Mouse (Mus musculus): ENCODE measurements around the gene Limd2.

GRCm38 (mm10) chr11:106198277-106198676 lies 37.6 kb upstream of the Limd2 start:
- TF ChIP-seq CTCF (IDR thresholded peaks at IDR 0.05; ENCODE audit: insufficient read depth, low read length) = no peak
- no peak for TF ChIP-seq POLR2A (IDR thresholded peaks at IDR 0.05; ENCODE audit: borderline replicate concordance, extremely low read depth, low read depth, low read length)
